Mouse (Mus musculus) embryonic fibroblast, embryonic 13.5 days (primary cell): Measurements from ENCODE around the gene Hlf.

Experiments used
- CTCF ChIP-seq: IDR thresholded peaks from 2 replicates; pipeline ENCODE4 v1.5.1; 2011; ENCODE audit warnings: mild to moderate bottlenecking, control low read depth, low read length, moderate library complexity, borderline replicate concordance; ENCODE audit not compliant: insufficient read depth
- POLR2A ChIP-seq: IDR thresholded peaks from 2 replicates; pipeline ENCODE4 v1.6.1; 2011; ENCODE audit warnings: low read depth, mild to moderate bottlenecking, control low read depth, low read length, moderate library complexity

GRCm38 (mm10) chr11:90356495-90357304 lies 34.0 kb downstream of the Hlf start:
- no peak for TF ChIP-seq POLR2A
- TF ChIP-seq CTCF: no peak
